Mouse (Mus musculus): ENCODE measurements at regions not wholly inside any gene's neighbourhood (a gene's known extent, or its start where the extent isn't known, plus 50 kb on each side); places are given as distances from the start of the nearest gene placed in this dataset.

GRCm38 (mm10) chr11:117413133-117413532 is 71.0 kb upstream of the Gm11733 start:
- ATAC-seq (replicated peaks; ENCODE audit: low FRiP score) (no peak), DNase-seq (ENCODE audit: low spot score) (no peak)
- no peaks in the 10 kb centered on the region for H3K36me3 ChIP-seq (ENCODE audit: control insufficient read depth, insufficient read depth, low read length)
- no peak overlapping the region for H3K9ac ChIP-seq (ENCODE audit: low read depth, low read length)
- WGBS, result 15% methylated on average over 7 of the region's 7 CpGs
- no peak overlapping the region for H3K27ac ChIP-seq (ENCODE audit: low read depth, low read length)
- H3K4me2 ChIP-seq, result no peak overlapping the region
- H3K4me3 ChIP-seq (ENCODE audit: low read depth, low read length), result no peak overlapping the region
- no peaks in the 10 kb centered on the region for H3K9me3 ChIP-seq (ENCODE audit: control insufficient read depth, low read length)
- peaks cover 81% of the 10 kb centered on the region for H3K27me3 ChIP-seq (replicated peaks; ENCODE audit: control insufficient read depth, insufficient read depth, low read length)
- peaks cover 11% of the 10 kb centered on the region for H3K4me1 ChIP-seq (replicated peaks; ENCODE audit: control insufficient read depth, insufficient read depth, low read length)

- Histone ChIP-seq H3K27ac (ENCODE audit: low read depth, low read length) (no peak overlapping the region), H3K4me1 (replicated peaks; ENCODE audit: control insufficient read depth, insufficient read depth, low read length) (peaks cover 7% of the 10 kb centered on the region), H3K27me3 (replicated peaks; ENCODE audit: control insufficient read depth, insufficient read depth, low read length) (peaks cover 73% of the 10 kb centered on the region), H3K4me2 (peak overlapping the region; percentile 57), H3K36me3 (ENCODE audit: control insufficient read depth, insufficient read depth, low read length) (no peaks in the 10 kb centered on the region), H3K9ac (ENCODE audit: low read depth, low read length) (no peak overlapping the region), H3K4me3 (ENCODE audit: low read depth, low read length) (no peak overlapping the region), H3K9me3 (ENCODE audit: control insufficient read depth, low read length) (no peaks in the 10 kb centered on the region)
- ATAC-seq (replicated peaks; ENCODE audit: low FRiP score) (no peak), DNase-seq (ENCODE audit: low spot score) (no peak)
- WGBS, result 16% methylated on average over 11 of the region's 11 CpGs
Measured at GRCm38 (mm10) chr11:117413942-117414705, 70.0 kb upstream of the Gm11733 start.

GRCm38 (mm10) chr11:117414871-117415323 is 69.3 kb upstream of the Gm11733 start:
- ATAC-seq (replicated peaks; ENCODE audit: low FRiP score) (no peak), DNase-seq (ENCODE audit: low spot score) (peak; percentile 60)
- Histone ChIP-seq H3K4me2 (peak overlapping the region; percentile 57), H3K4me3 (ENCODE audit: low read depth, low read length) (peak overlapping the region; percentile 32), H3K9me3 (ENCODE audit: control insufficient read depth, low read length) (no peaks in the 10 kb centered on the region), H3K36me3 (ENCODE audit: control insufficient read depth, insufficient read depth, low read length) (no peaks in the 10 kb centered on the region), H3K27ac (ENCODE audit: low read depth, low read length) (no peak overlapping the region), H3K9ac (ENCODE audit: low read depth, low read length) (no peak overlapping the region), H3K27me3 (replicated peaks; ENCODE audit: control insufficient read depth, insufficient read depth, low read length) (peaks cover 72% of the 10 kb centered on the region), H3K4me1 (replicated peaks; ENCODE audit: control insufficient read depth, insufficient read depth, low read length) (peaks cover 7% of the 10 kb centered on the region)
- WGBS, result under 1% methylated on average over 18 of the region's 21 CpGs

GRCm38 (mm10) chr11:117415466-117415865 is 68.7 kb upstream of the Gm11733 start:
- no peaks in the 10 kb centered on the region for H3K9me3 ChIP-seq (ENCODE audit: control insufficient read depth, low read length)
- WGBS, result 5% methylated on average over 14 of the region's 14 CpGs
- H3K4me1 ChIP-seq (replicated peaks; ENCODE audit: control insufficient read depth, insufficient read depth, low read length), result peaks cover 7% of the 10 kb centered on the region
- peak overlapping the region; percentile 57; the same call in 1 of the 2 replicates for H3K4me2 ChIP-seq
- DNase-seq (ENCODE audit: low spot score) (no peak), ATAC-seq (replicated peaks; ENCODE audit: low FRiP score) (no peak)
- no peak overlapping the region for H3K9ac ChIP-seq (ENCODE audit: low read depth, low read length)
- H3K27ac ChIP-seq (ENCODE audit: low read depth, low read length), result no peak overlapping the region
- peaks cover 70% of the 10 kb centered on the region for H3K27me3 ChIP-seq (replicated peaks; ENCODE audit: control insufficient read depth, insufficient read depth, low read length)
- H3K4me3 ChIP-seq (ENCODE audit: low read depth, low read length), result no peak overlapping the region
- no peaks in the 10 kb centered on the region for H3K36me3 ChIP-seq (ENCODE audit: control insufficient read depth, insufficient read depth, low read length)

GRCm38 (mm10) chr11:117415955-117416354 is 68.2 kb upstream of the Gm11733 start:
- 8% methylated on average over 13 of the region's 13 CpGs for WGBS
- Histone ChIP-seq H3K36me3 (ENCODE audit: control insufficient read depth, insufficient read depth, low read length) (no peaks in the 10 kb centered on the region), H3K9me3 (ENCODE audit: control insufficient read depth, low read length) (no peaks in the 10 kb centered on the region), H3K4me1 (replicated peaks; ENCODE audit: control insufficient read depth, insufficient read depth, low read length) (peaks cover 7% of the 10 kb centered on the region), H3K4me2 (peak overlapping the region; percentile 5; the same call in 1 of the 2 replicates), H3K4me3 (ENCODE audit: low read depth, low read length) (no peak overlapping the region), H3K9ac (ENCODE audit: low read depth, low read length) (no peak overlapping the region), H3K27me3 (replicated peaks; ENCODE audit: control insufficient read depth, insufficient read depth, low read length) (peaks cover 69% of the 10 kb centered on the region), H3K27ac (ENCODE audit: low read depth, low read length) (no peak overlapping the region)
- ATAC-seq (replicated peaks; ENCODE audit: low FRiP score) (peak; percentile 34; the same call in 1 of the 2 replicates), DNase-seq (ENCODE audit: low spot score) (peak; percentile 58)

- H3K27me3 ChIP-seq (replicated peaks; ENCODE audit: control insufficient read depth, insufficient read depth, low read length), result peaks cover 63% of the 10 kb centered on the region
- H3K36me3 ChIP-seq (ENCODE audit: control insufficient read depth, insufficient read depth, low read length), result no peaks in the 10 kb centered on the region
- ATAC-seq (replicated peaks; ENCODE audit: low FRiP score) (no peak), DNase-seq (ENCODE audit: low spot score) (no peak)
- no peak overlapping the region for H3K9ac ChIP-seq (ENCODE audit: low read depth, low read length)
- no peaks in the 10 kb centered on the region for H3K9me3 ChIP-seq (ENCODE audit: control insufficient read depth, low read length)
- H3K4me1 ChIP-seq (replicated peaks; ENCODE audit: control insufficient read depth, insufficient read depth, low read length), result peaks cover 7% of the 10 kb centered on the region
- no peak overlapping the region for H3K27ac ChIP-seq (ENCODE audit: low read depth, low read length)
- no peak overlapping the region for H3K4me3 ChIP-seq (ENCODE audit: low read depth, low read length)
- WGBS, result 47% methylated on average over 8 of the region's 8 CpGs
- H3K4me2 ChIP-seq, result no peak overlapping the region
Measured at GRCm38 (mm10) chr11:117416984-117417670, 67.0 kb upstream of the Gm11733 start.

- no peaks in the 10 kb centered on the region for H3K36me3 ChIP-seq (ENCODE audit: control insufficient read depth, insufficient read depth, low read length)
- H3K4me1 ChIP-seq (replicated peaks; ENCODE audit: control insufficient read depth, insufficient read depth, low read length), result peaks cover 7% of the 10 kb centered on the region
- no peak overlapping the region for H3K4me3 ChIP-seq (ENCODE audit: low read depth, low read length)
- no peak overlapping the region for H3K27ac ChIP-seq (ENCODE audit: low read depth, low read length)
- H3K4me2 ChIP-seq, result no peak overlapping the region
- 63% methylated on average over 9 of the region's 9 CpGs for WGBS
- H3K9me3 ChIP-seq (ENCODE audit: control insufficient read depth, low read length), result no peaks in the 10 kb centered on the region
- DNase-seq (ENCODE audit: low spot score) (no peak), ATAC-seq (replicated peaks; ENCODE audit: low FRiP score) (no peak)
- H3K27me3 ChIP-seq (replicated peaks; ENCODE audit: control insufficient read depth, insufficient read depth, low read length), result peaks cover 54% of the 10 kb centered on the region
- no peak overlapping the region for H3K9ac ChIP-seq (ENCODE audit: low read depth, low read length)
Measured at GRCm38 (mm10) chr11:117417959-117418574, 66.1 kb upstream of the Gm11733 start.

- Histone ChIP-seq H3K27me3 (replicated peaks; ENCODE audit: control insufficient read depth, insufficient read depth, low read length) (peaks cover 45% of the 10 kb centered on the region), H3K4me2 (no peak overlapping the region), H3K36me3 (ENCODE audit: control insufficient read depth, insufficient read depth, low read length) (no peaks in the 10 kb centered on the region), H3K4me3 (ENCODE audit: low read depth, low read length) (no peak overlapping the region), H3K4me1 (replicated peaks; ENCODE audit: control insufficient read depth, insufficient read depth, low read length) (peaks cover 7% of the 10 kb centered on the region), H3K9ac (ENCODE audit: low read depth, low read length) (no peak overlapping the region), H3K27ac (ENCODE audit: low read depth, low read length) (no peak overlapping the region), H3K9me3 (ENCODE audit: control insufficient read depth, low read length) (no peaks in the 10 kb centered on the region)
- no peak for DNase-seq (ENCODE audit: low spot score)
- no peak for ATAC-seq (replicated peaks; ENCODE audit: low FRiP score)
- WGBS, result 72% methylated on average over 3 of the region's 3 CpGs
Measured at GRCm38 (mm10) chr11:117418939-117419338, 65.2 kb upstream of the Gm11733 start.

Data from liver, embryonic 11.5 days (tissue).